Mouse (Mus musculus) embryonic facial prominence, embryonic 12.5 days (tissue): Measurements from ENCODE around the gene Ypel5. TPM values are rescaled to one million over a fixed set of nuclear protein-coding genes. Genes with fewer than 3 reads are reported as not detected.

Experiments
- ATAC-seq: fragments of 200-750 bp; cut with Nextera tagmentation; 2 replicates; pipeline ENCODE4 v1.8.0; 2017; ENCODE audit not compliant: insufficient number of reproducible peaks, insufficient read depth, low FRiP score, low TSS enrichment
- H3K27ac ChIP-seq: fragments of 300-500 bp; sonication (generic); 2 replicates; pipeline ENCODE4 v1.5.1; 2016; ENCODE audit warnings: mild to moderate bottlenecking
- H3K27me3 ChIP-seq: fragments of 300-500 bp; sonication (generic); 2 replicates; pipeline ENCODE4 v1.6.1; 2016; ENCODE audit warnings: mild to moderate bottlenecking, moderate library complexity
- H3K36me3 ChIP-seq: fragments of 300-500 bp; sonication (generic); 2 replicates; pipeline ENCODE4 v1.6.1; 2016; ENCODE audit warnings: mild to moderate bottlenecking
- H3K4me1 ChIP-seq: fragments of 300-500 bp; sonication (generic); 2 replicates; pipeline ENCODE4 v1.6.1; 2016
- H3K4me2 ChIP-seq: fragments of 300-500 bp; sonication (generic); replicated peaks from 2 replicates; pipeline ENCODE4 v1.6.1; 2016; ENCODE audit warnings: mild to moderate bottlenecking, moderate library complexity
- H3K4me3 ChIP-seq: fragments of 300-500 bp; sonication (generic); 2 replicates; pipeline ENCODE4 v1.5.1; 2016; ENCODE audit warnings: mild to moderate bottlenecking
- H3K9ac ChIP-seq: fragments of 300-500 bp; sonication (generic); 2 replicates; pipeline ENCODE4 v1.6.1; 2016; ENCODE audit warnings: mild to moderate bottlenecking, moderate library complexity
- H3K9me3 ChIP-seq: fragments of 300-500 bp; sonication (generic); 2 replicates; pipeline ENCODE4 v1.6.1; 2016; ENCODE audit warnings: mild to moderate bottlenecking, moderate library complexity
- WGBS: fragments of 180-500 bp; shearing (Covaris S2); methylation state at CpG from one replicate; pipeline ENCODE4 v1.1.7; 2016; 5-methylcytosine and 5-hydroxymethylcytosine counted together
- polyA plus RNA-seq: library from polyadenylated mRNA; unstranded; fragments of >200 nt; fragmentation: Nextera tagmentation; extraction: Ambion mirVana; gene quantifications from 2 replicates; pipeline ENCODE4 v1.2.1, GENCODE M21; 2016

Gene Ypel5
- polyA plus RNA-seq, result 47.9 and 49.4 TPM in 2 replicates

- Histone ChIP-seq H3K27ac (peak within 1 kb of the TSS; percentile 97), H3K36me3 (no peaks in the 10 kb centered on the region), H3K27me3 (no peaks in the 10 kb centered on the region), H3K4me1 (peaks cover 7% of the 10 kb centered on the region), H3K9me3 (no peaks in the 10 kb centered on the region), H3K4me3 (peak within 1 kb of the TSS; percentile 91), H3K4me2 (peak within 1 kb of the TSS; percentile 60), H3K9ac (peak within 1 kb of the TSS; percentile 92)
- ATAC-seq, result peak; percentile 97
- under 1% methylated on average over 68 of the region's 93 CpGs for WGBS
These were observed at the start of gene Ypel5 for GRCm38 (mm10) chr17:72836158-72837115. Gene Ypel5 (plus strand): TSS chr17:72836453.

DNA sequence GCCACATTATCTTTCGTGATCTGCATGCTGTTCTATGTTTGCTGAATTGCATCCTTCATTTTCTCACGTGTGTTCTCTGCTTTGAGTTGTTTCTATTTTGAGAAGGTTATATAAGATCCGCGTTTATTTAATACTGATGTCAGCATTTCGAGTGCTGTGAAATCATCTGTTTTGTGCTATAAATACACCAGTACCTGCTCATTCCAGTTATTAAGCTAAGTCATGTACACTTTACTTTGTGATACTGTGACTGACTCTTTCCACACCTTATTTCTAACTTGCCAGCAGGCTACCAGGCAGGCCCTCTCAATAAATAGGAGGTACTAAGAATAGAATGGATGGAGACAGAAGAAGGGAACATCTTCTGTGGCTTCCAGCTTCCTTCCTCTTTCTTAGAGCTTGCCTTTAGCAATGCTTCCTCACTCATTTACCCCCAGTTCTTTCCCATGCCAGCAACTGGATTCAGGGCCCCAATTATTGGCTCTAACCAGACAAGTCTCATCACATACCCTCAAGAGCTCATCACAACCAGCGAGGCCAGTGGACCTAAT is 48.3 kb upstream of the Ypel5 start:
- Histone ChIP-seq H3K27me3 (no peaks in the 10 kb centered on the region), H3K4me2 (no peak overlapping the region), H3K4me3 (no peak overlapping the region), H3K4me1 (no peaks in the 10 kb centered on the region), H3K27ac (no peak overlapping the region), H3K9ac (no peak overlapping the region), H3K36me3 (no peaks in the 10 kb centered on the region), H3K9me3 (no peaks in the 10 kb centered on the region)
- WGBS, result 73% methylated on average over 6 of the region's 6 CpGs
- ATAC-seq, result no peak

DNA sequence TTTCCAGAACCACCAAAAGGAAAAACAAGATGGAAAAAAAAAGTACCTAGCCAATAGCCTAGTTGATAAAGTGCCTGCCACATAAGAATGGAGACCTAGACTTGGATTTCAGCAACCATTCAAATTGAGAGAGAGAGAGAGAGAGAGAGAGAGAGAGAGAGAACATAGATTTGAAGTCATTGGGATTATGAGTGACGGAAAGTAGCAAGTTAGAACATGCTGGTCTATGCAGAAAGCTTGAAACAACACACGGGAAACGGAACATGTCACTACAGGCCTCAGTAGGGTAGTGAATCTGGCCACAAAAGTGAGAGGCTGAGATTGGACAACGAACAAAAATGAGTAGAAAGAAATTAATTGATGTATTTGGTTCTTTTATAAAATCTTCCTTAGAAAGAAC is 43.0 kb upstream of the Ypel5 start:
- H3K27me3 ChIP-seq, result no peaks in the 10 kb centered on the region
- no peak for ATAC-seq
- H3K9me3 ChIP-seq, result no peaks in the 10 kb centered on the region
- H3K9ac ChIP-seq, result no peak overlapping the region
- H3K36me3 ChIP-seq, result no peaks in the 10 kb centered on the region
- WGBS, result 81% methylated on average over 4 of the region's 4 CpGs
- H3K4me2 ChIP-seq, result no peak overlapping the region
- no peaks in the 10 kb centered on the region for H3K4me1 ChIP-seq
- no peak overlapping the region for H3K27ac ChIP-seq
- no peak overlapping the region for H3K4me3 ChIP-seq

DNA sequence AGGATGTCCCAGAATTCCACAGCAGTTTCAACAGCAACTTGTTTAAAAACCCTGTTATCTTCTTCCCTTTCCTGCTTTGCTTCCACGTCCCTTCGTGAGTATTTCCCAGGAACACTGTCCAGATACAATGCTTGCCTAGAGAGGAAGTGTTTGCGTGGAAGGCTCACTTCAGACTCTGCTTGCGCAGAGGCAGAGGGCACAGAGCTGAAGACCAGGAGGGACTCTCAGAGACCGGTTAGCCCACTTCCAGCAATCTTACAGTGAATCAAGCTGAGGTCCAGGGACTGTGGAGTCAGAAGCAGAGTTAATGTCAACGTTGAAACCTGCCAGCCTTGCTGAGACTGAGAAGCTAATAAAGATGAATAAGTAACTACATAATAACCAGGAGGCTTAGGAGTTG is 41.6 kb upstream of the Ypel5 start:
- 68% methylated on average over 6 of the region's 6 CpGs for WGBS
- no peak for ATAC-seq
- Histone ChIP-seq H3K27me3 (no peaks in the 10 kb centered on the region), H3K9ac (no peak overlapping the region), H3K4me1 (no peaks in the 10 kb centered on the region), H3K27ac (no peak overlapping the region), H3K4me3 (no peak overlapping the region), H3K4me2 (no peak overlapping the region), H3K9me3 (no peaks in the 10 kb centered on the region), H3K36me3 (no peaks in the 10 kb centered on the region)

- Histone ChIP-seq H3K27ac (no peak overlapping the region), H3K9ac (no peak overlapping the region), H3K36me3 (no peaks in the 10 kb centered on the region), H3K4me3 (no peak overlapping the region), H3K9me3 (no peaks in the 10 kb centered on the region), H3K27me3 (no peaks in the 10 kb centered on the region), H3K4me2 (no peak overlapping the region), H3K4me1 (no peaks in the 10 kb centered on the region)
- WGBS, result 77% methylated on average over 9 of the region's 9 CpGs
- ATAC-seq, result no peak
These were observed 40.7 kb upstream of the Ypel5 start for GRCm38 (mm10) chr17:72795392-72796047.

GRCm38 (mm10) chr17:72796506-72796905 is 39.7 kb upstream of the Ypel5 start:
- no peaks in the 10 kb centered on the region for H3K9me3 ChIP-seq
- H3K4me3 ChIP-seq, result no peak overlapping the region
- ATAC-seq, result no peak
- no peaks in the 10 kb centered on the region for H3K27me3 ChIP-seq
- H3K27ac ChIP-seq, result no peak overlapping the region
- H3K4me1 ChIP-seq, result no peaks in the 10 kb centered on the region
- no peak overlapping the region for H3K9ac ChIP-seq
- no peaks in the 10 kb centered on the region for H3K36me3 ChIP-seq
- 87% methylated on average over 3 of the region's 3 CpGs for WGBS
- no peak overlapping the region for H3K4me2 ChIP-seq

DNA sequence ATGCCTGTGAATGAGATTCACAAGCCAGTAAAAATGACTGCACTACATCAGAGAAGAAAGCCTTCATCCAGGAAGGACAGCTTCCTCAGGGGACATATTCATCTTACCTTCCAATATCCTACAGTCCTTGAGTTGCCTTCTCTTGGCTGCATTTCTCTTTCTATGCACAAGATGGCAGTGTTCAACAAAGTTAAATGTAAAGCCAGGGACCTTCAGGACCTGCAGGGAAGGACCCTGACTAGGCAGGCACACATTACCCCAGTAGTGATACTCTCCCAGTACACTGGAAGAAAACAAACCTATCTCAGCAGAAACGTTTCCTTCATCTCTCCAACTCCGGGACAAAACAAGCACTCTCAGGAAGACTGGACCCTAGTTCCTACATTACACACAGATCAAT is 38.4 kb upstream of the Ypel5 start:
- H3K9me3 ChIP-seq, result no peaks in the 10 kb centered on the region
- ATAC-seq, result no peak
- 29% methylated on average over 2 of the region's 2 CpGs for WGBS

DNA sequence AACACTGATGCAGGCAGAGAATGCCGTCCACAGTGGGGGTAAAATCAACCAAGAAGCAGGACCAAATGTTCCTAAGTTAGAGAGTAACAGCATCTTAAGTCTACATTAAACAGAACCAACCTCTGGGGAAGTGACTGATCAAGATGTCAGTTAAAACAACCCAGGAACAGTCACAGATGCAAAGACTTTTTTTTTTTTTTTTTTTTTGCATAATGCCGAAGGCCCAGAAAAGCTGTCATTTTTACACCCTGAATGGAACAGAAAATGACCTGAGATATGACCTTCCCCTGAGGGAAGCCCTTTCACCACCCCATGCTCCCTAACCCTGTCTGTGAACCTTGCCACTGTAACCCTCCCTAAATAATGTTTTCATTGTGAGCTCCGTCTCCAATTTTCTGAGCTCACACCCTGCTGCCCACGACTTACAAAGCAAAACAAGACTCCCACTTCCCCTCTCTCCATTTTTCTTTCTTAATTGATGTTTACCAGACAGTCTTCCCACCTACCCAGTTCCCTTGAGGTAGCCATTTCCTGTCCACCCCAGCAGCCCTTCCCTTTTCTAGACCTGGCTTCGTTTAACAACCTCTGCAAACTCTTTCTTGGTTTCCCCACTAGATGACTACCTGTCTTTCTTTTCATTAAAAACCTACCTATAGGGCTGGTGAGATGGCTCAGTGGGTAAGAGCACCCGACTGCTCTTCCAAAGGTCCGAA is 26.2 kb upstream of the Ypel5 start:
- H3K36me3 ChIP-seq, result no peaks in the 10 kb centered on the region
- no peak overlapping the region for H3K4me2 ChIP-seq
- no peak for ATAC-seq
- H3K9ac ChIP-seq, result no peak overlapping the region
- no peaks in the 10 kb centered on the region; the same call in 1 of the 2 replicates for H3K4me1 ChIP-seq
- H3K27me3 ChIP-seq, result no peaks in the 10 kb centered on the region
- no peak overlapping the region for H3K27ac ChIP-seq
- no peaks in the 10 kb centered on the region for H3K9me3 ChIP-seq
- no peak overlapping the region for H3K4me3 ChIP-seq
- 34% methylated on average over 7 of the region's 7 CpGs for WGBS

More for the DNA sequence above, 38.4 kb upstream of the Ypel5 start:
- Histone ChIP-seq H3K4me1 (no peaks in the 10 kb centered on the region), H3K9ac (no peak overlapping the region), H3K36me3 (no peaks in the 10 kb centered on the region), H3K27me3 (no peaks in the 10 kb centered on the region), H3K27ac (no peak overlapping the region), H3K4me3 (no peak overlapping the region), H3K4me2 (no peak overlapping the region)

GRCm38 (mm10) chr17:72813419-72814315 is 22.6 kb upstream of the Ypel5 start:
- H3K36me3 ChIP-seq, result no peaks in the 10 kb centered on the region
- H3K4me3 ChIP-seq, result no peak overlapping the region
- H3K27ac ChIP-seq, result no peak overlapping the region
- 14% methylated on average over 12 of the region's 12 CpGs for WGBS
- H3K9ac ChIP-seq, result no peak overlapping the region
- no peak overlapping the region for H3K4me2 ChIP-seq
- no peaks in the 10 kb centered on the region; the same call in 1 of the 2 replicates for H3K4me1 ChIP-seq
- no peaks in the 10 kb centered on the region for H3K27me3 ChIP-seq
- no peak for ATAC-seq
- H3K9me3 ChIP-seq, result no peaks in the 10 kb centered on the region

DNA sequence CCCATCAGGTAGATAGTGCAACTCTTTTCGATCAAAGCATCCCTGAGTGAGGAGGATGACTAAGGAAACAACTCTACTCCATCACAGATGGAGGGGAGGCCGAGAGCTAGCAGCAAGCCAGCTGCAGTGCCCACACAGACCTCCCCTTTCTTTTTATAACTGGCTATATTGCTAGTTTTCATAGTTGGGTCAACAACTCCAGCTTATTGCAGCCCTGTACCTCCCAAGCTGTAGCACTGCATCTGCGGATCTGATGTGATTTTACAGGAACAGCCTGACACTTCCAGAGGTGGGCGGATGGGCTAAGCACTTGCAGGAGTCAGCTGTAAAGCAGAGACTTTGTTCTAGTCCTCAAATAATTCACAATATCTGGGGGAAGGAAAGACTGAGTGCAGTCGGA is 18.7 kb upstream of the Ypel5 start:
- WGBS, result 83% methylated on average over 5 of the region's 5 CpGs
- no peak overlapping the region for H3K4me3 ChIP-seq
- no peak for ATAC-seq
- no peak overlapping the region for H3K4me2 ChIP-seq
- H3K27ac ChIP-seq, result no peak overlapping the region
- no peaks in the 10 kb centered on the region; the same call in 1 of the 2 replicates for H3K4me1 ChIP-seq
- H3K9me3 ChIP-seq, result no peaks in the 10 kb centered on the region
- no peaks in the 10 kb centered on the region for H3K36me3 ChIP-seq
- H3K9ac ChIP-seq, result no peak overlapping the region
- no peaks in the 10 kb centered on the region for H3K27me3 ChIP-seq

GRCm38 (mm10) chr17:72819714-72820113 is 16.5 kb upstream of the Ypel5 start:
- no peaks in the 10 kb centered on the region for H3K9me3 ChIP-seq
- H3K27ac ChIP-seq, result no peak overlapping the region
- H3K4me1 ChIP-seq, result no peaks in the 10 kb centered on the region
- H3K27me3 ChIP-seq, result no peaks in the 10 kb centered on the region
- H3K9ac ChIP-seq, result no peak overlapping the region
- H3K36me3 ChIP-seq, result no peaks in the 10 kb centered on the region
- H3K4me3 ChIP-seq, result no peak overlapping the region
- ATAC-seq, result no peak
- no peak overlapping the region for H3K4me2 ChIP-seq
- WGBS, result 69% methylated on average over 2 of the region's 2 CpGs
